Mouse (Mus musculus) hindbrain, embryonic 16.5 days (tissue): Measurements from ENCODE around the gene Capzb. TPM values are rescaled to one million over a fixed set of nuclear protein-coding genes. Genes with fewer than 3 reads are reported as not detected.

Experiments
- ATAC-seq: fragments of 200-750 bp; cut with Nextera tagmentation; 2 replicates; pipeline ENCODE4 v1.8.0; 2017; ENCODE audit warnings: moderate TSS enrichment, moderate library complexity
- H3K27ac ChIP-seq: fragments of 300-500 bp; sonication (generic); 2 replicates; pipeline ENCODE4 v1.5.1; 2014; ENCODE audit warnings: low read depth, mild to moderate bottlenecking, control low read depth, low read length, moderate library complexity
- H3K27me3 ChIP-seq: fragments of 300-500 bp; sonication (generic); replicated peaks from 2 replicates; pipeline ENCODE4 v1.6.1; 2014; ENCODE audit warnings: low read length; ENCODE audit not compliant: control insufficient read depth, insufficient read depth
- H3K36me3 ChIP-seq: fragments of 300-500 bp; sonication (generic); 2 replicates; pipeline ENCODE4 v1.6.1; 2014; ENCODE audit warnings: mild to moderate bottlenecking, low read length, moderate library complexity, mixed read lengths; ENCODE audit not compliant: control insufficient read depth, insufficient read depth
- H3K4me1 ChIP-seq: fragments of 300-500 bp; sonication (generic); 2 replicates; pipeline ENCODE4 v1.6.1; 2014; ENCODE audit warnings: low read depth, low read length; ENCODE audit not compliant: control insufficient read depth, insufficient read depth
- H3K4me2 ChIP-seq: fragments of 300-500 bp; sonication (generic); 2 replicates; pipeline ENCODE4 v1.6.1; 2014; ENCODE audit warnings: mild to moderate bottlenecking, low read length, control low read depth, moderate library complexity
- H3K4me3 ChIP-seq: fragments of 300-500 bp; sonication (generic); 2 replicates; pipeline ENCODE4 v1.5.1; 2014; ENCODE audit warnings: mild to moderate bottlenecking, low read length, control low read depth, moderate library complexity
- H3K9ac ChIP-seq: fragments of 300-500 bp; sonication (generic); 2 replicates; pipeline ENCODE4 v1.6.1; 2014; ENCODE audit warnings: low read depth, mild to moderate bottlenecking, control low read depth, low read length, moderate library complexity
- H3K9me3 ChIP-seq: fragments of 300-500 bp; sonication (generic); 2 replicates; pipeline ENCODE4 v1.6.1; 2014; ENCODE audit warnings: mild to moderate bottlenecking, low read length, moderate library complexity; ENCODE audit not compliant: control insufficient read depth
- WGBS: fragments of 180-500 bp; shearing (Covaris S2); extraction: QIAGEN DNeasy Blood & Tissue Kit; methylation state at CpG from one replicate; pipeline ENCODE4 v1.1.7; 2014; 5-methylcytosine and 5-hydroxymethylcytosine counted together
- microRNA-seq: library from miRNA; unstranded; fragments of <30 nt; microRNA quantifications from one replicate; pipeline ENCODE4, GENCODE M21; 2017
- polyA plus RNA-seq: library from polyadenylated mRNA; unstranded; fragments of >200 nt; fragmentation: Nextera tagmentation; extraction: Ambion mirVana; gene quantifications from 2 replicates; pipeline ENCODE4 v1.2.1, GENCODE M21; 2015

Capzb gene
- polyA plus RNA-seq, 1 experiment from 2014 or later = 339 TPM

GRCm38 (mm10) chr4:139338145-139338544 is 145.4 kb downstream of the Capzb start:
- H3K4me1 ChIP-seq = no peaks in the 10 kb centered on the region; the same call in 1 of the 2 replicates
- H3K9me3 ChIP-seq = no peaks in the 10 kb centered on the region
- H3K9ac ChIP-seq = no peak overlapping the region
- ATAC-seq = no peak
- no peak overlapping the region for H3K4me2 ChIP-seq
- WGBS = 56% methylated on average over 33 of the region's 33 CpGs
- H3K4me3 ChIP-seq = no peak overlapping the region
- no peaks in the 10 kb centered on the region for H3K36me3 ChIP-seq
- no peaks in the 10 kb centered on the region; the same call in 1 of the 2 replicates for H3K27me3 ChIP-seq
- no peak overlapping the region for H3K27ac ChIP-seq

GRCm38 (mm10) chr4:139340835-139341234 is 148.1 kb downstream of the Capzb start:
- H3K36me3 ChIP-seq = no peaks in the 10 kb centered on the region
- H3K27ac ChIP-seq = no peak overlapping the region
- no peaks in the 10 kb centered on the region; the same call in 1 of the 2 replicates for H3K4me1 ChIP-seq
- H3K4me3 ChIP-seq = no peak overlapping the region
- H3K4me2 ChIP-seq = no peak overlapping the region
- no peak overlapping the region for H3K9ac ChIP-seq
- no peaks in the 10 kb centered on the region; the same call in 1 of the 2 replicates for H3K27me3 ChIP-seq
- H3K9me3 ChIP-seq = no peaks in the 10 kb centered on the region
- no peak for ATAC-seq
- 84% methylated on average over 4 of the region's 4 CpGs for WGBS

Small RNA genes lying within 50 kb of the gene (microRNA-seq; reads per million reads assigned to microRNA genes)
- gene Gm24245 (1.0 reads per million), gene Gm25732 (1.2 reads per million)

Other genes with a start within 250 kb of the Capzb start
- not detected in 2 replicates for gene Rnf186, start 225.8 kb upstream of the Capzb start, polyA plus RNA-seq
- gene Tmco4, start 220.0 kb upstream of the Capzb start, polyA plus RNA-seq = 1.3 and 1.8 TPM in 2 replicates
- gene Htr6, start 117.3 kb upstream of the Capzb start, polyA plus RNA-seq = 0.64 and 0.66 TPM in 2 replicates
- gene Nbl1, start 99.9 kb upstream of the Capzb start, polyA plus RNA-seq = 43.7 and 57.7 TPM in 2 replicates
- gene Minos1, start 61.8 kb upstream of the Capzb start, polyA plus RNA-seq = 342 and 378 TPM in 2 replicates
- 14.0 and 15.5 TPM in 2 replicates for gene Pqlc2, start 117.8 kb downstream of the Capzb start, polyA plus RNA-seq
- 64.7 and 65.5 TPM in 2 replicates for gene Akr7a5, start 117.8 kb downstream of the Capzb start, polyA plus RNA-seq
- gene Mrto4, start 159.7 kb downstream of the Capzb start, polyA plus RNA-seq = 82.7 and 84.5 TPM in 2 replicates
- gene Emc1, start 159.7 kb downstream of the Capzb start, polyA plus RNA-seq = 45.3 and 49.1 TPM in 2 replicates
- 82.1 and 84.6 TPM in 2 replicates for gene Ubr4, start 159.7 kb downstream of the Capzb start, polyA plus RNA-seq